Mouse (Mus musculus) heart, adult 2 months (tissue): Measurements from ENCODE around the gene Cox6a1. TPM values are rescaled to one million over a fixed set of nuclear protein-coding genes. Genes with fewer than 3 reads are reported as not detected.
"Not testable (repeated sequence)": the region's sequence is repeated elsewhere in the genome, so short reads cannot be mapped to it uniquely, and the experiment has no call there.

ENCODE experiments used
- DNase-seq, 2 experiments: peaks; one replicate each; pipeline ENCODE4 v3.0.0; 2021
- H3K27ac ChIP-seq: fragments of 200-600 bp; 2 replicates; pipeline ENCODE4 v1.8.1; 2022
- H3K27me3 ChIP-seq: fragments of 200-500 bp; 2 replicates; pipeline ENCODE4 v1.6.1; 2012; ENCODE audit warnings: mild to moderate bottlenecking, low read length, inconsistent platforms, mixed read lengths; ENCODE audit not compliant: control insufficient read depth, insufficient read depth
- H3K36me3 ChIP-seq: fragments of 200-500 bp; 2 replicates; pipeline ENCODE4 v1.6.1; 2012; ENCODE audit warnings: low read length, inconsistent platforms; ENCODE audit not compliant: control insufficient read depth, insufficient read depth
- H3K4me1 ChIP-seq: fragments of 200-500 bp; 2 replicates; pipeline ENCODE4 v1.6.1; 2011; ENCODE audit warnings: low read length; ENCODE audit not compliant: control insufficient read depth, insufficient read depth
- H3K4me3 ChIP-seq: fragments of 200-600 bp; 2 replicates; pipeline ENCODE4 v1.8.1; 2022
- H3K79me2 ChIP-seq: fragments of 200-500 bp; replicated peaks from 2 replicates; pipeline ENCODE4 v1.6.1; 2012; ENCODE audit warnings: mild to moderate bottlenecking, inconsistent platforms, low read length, moderate library complexity, mixed read lengths; ENCODE audit not compliant: control insufficient read depth, insufficient read depth
- H3K9ac ChIP-seq: fragments of 200-500 bp; 2 replicates; pipeline ENCODE4 v1.6.1; 2012; ENCODE audit warnings: low read depth, mild to moderate bottlenecking, control low read depth, inconsistent platforms, low read length, mixed read lengths
- CTCF ChIP-seq: fragments of 200-600 bp; IDR thresholded peaks from 2 replicates; pipeline ENCODE4 v1.8.1; 2022; ENCODE audit warnings: antibody characterized with exemption, mild to moderate bottlenecking, moderate library complexity
- EP300 ChIP-seq: fragments of 200-500 bp; IDR thresholded peaks from 2 replicates; pipeline ENCODE4 v1.6.1; 2011; ENCODE audit warnings: low read depth, low read length, control low read depth; ENCODE audit not compliant: insufficient read depth
- POLR2A ChIP-seq: fragments of 200-500 bp; IDR thresholded peaks from 2 replicates; pipeline ENCODE4 v1.6.1; 2011; ENCODE audit warnings: mild to moderate bottlenecking, low read depth, low read length, control low read depth; ENCODE audit not compliant: insufficient read depth
- WGBS: fragments of 180-500 bp; shearing (Covaris S2); methylation state at CpG from one replicate; pipeline ENCODE4 v1.1.7; 2018; 5-methylcytosine and 5-hydroxymethylcytosine counted together
- intact Hi-C: fragments of 180-260 bp; cut with DNase I; formaldehyde crosslinking; loops from one replicate; pipeline ENCODE4 v1.15.1; 2025
- polyA plus RNA-seq: library from polyadenylated mRNA; depleted of rRNA; stranded (reverse); fragments of >200 nt; gene quantifications from 2 replicates; pipeline ENCODE4 v1.2.3, GENCODE M21; 2012
- total RNA-seq, 2 experiments: library from RNA; stranded (reverse); gene quantifications; 2 replicates each; pipeline ENCODE4 v1.2.3; 2021

Cox6a1 gene
- total and polyA plus RNA-seq, 3 experiments: 232 to 797 (median 256) TPM

GRCm38 (mm10) chr5:115313668-115313943, 35.2 kb downstream of the Cox6a1 start:
- H3K79me2 ChIP-seq: no peaks in the 10 kb centered on the region
- no peaks in the 10 kb centered on the region for H3K27me3 ChIP-seq
- 48% methylated on average over 5 of the region's 5 CpGs for WGBS
- H3K4me1 ChIP-seq: no peaks in the 10 kb centered on the region
- H3K4me3 ChIP-seq: no peak overlapping the region
- DNase-seq: no peak
- intact Hi-C loops: no loop called here
- H3K36me3 ChIP-seq: no peaks in the 10 kb centered on the region
- H3K27ac ChIP-seq: no peak overlapping the region
- no peak overlapping the region for H3K9ac ChIP-seq
- TF ChIP-seq CTCF (no peak), POLR2A (no peak), EP300 (no peak)

DNA sequence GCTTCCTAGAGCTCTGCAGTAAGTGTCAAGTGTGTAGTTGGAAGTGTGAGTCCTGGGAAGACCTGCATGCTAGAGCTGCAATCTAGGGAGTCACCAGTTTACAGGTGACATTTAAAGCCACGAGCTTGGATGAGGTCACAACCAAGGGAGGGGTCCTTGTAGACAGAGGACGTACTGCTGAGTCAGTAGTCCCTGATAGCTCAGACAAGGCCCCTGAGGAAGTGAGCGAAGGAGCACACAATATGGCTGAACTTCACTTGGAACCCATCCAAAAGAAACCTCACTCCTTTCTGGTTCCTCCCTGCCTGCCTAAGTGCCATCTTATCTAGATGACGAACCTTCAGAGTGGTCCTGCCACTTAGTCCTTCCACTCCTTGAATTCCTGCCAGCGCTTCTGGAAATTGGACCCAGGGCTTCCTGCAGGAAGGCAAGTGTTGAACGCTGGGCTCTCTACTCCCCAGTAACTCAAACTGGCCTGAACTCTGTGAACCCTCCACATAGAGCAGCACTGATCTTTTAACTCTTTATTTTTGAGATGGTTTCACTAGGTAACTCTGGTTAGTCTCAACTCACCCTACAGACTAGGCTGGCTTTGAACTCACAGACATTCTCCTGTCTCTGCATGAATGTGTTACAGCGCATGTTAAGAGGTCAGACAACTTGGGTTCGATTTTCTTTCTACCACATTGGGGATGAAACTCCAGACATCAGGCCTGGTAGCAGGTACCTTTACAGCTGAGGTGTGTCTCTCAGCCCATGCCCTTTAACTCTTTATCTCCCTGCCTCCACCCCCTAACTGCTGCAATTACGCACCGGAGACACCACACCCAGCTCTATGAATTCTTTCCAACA, 35.7 kb downstream of the Cox6a1 start:
- no peaks in the 10 kb centered on the region for H3K36me3 ChIP-seq
- WGBS: 49% methylated on average over 10 of the region's 10 CpGs
- no peaks in the 10 kb centered on the region for H3K27me3 ChIP-seq
- no peaks in the 10 kb centered on the region for H3K4me1 ChIP-seq
- no peak for DNase-seq
- H3K9ac ChIP-seq: no peak overlapping the region
- intact Hi-C loops: no loop called here
- no peak for TF ChIP-seq CTCF
- TF ChIP-seq EP300: no peak
- no peak for TF ChIP-seq POLR2A
- H3K79me2 ChIP-seq: no peaks in the 10 kb centered on the region
- no peak overlapping the region for H3K27ac ChIP-seq
- H3K4me3 ChIP-seq: no peak overlapping the region

DNA sequence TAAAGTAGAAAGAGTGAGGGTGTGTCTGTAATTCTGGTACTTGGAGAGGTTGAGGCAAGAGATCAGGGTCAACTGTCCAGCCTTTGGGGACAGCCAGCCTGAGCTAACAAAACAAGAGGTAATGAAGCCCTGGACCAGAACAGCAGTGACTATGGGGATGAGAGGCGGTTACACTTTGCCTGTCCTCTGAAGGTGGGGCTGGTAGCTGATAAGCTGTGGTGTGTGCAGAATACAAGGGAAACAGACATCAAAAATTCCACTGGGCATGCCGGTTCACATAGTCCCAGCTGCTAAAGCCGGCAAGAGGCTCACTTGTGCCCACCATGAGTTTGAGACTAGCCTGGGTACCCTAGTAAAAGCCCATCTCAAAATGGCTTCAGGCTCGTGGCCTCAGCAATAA, 36.4 kb downstream of the Cox6a1 start:
- H3K27ac ChIP-seq: no peak overlapping the region
- no peak overlapping the region for H3K9ac ChIP-seq
- TF ChIP-seq POLR2A: no peak
- TF ChIP-seq EP300: no peak
- TF ChIP-seq CTCF: no peak
- no peaks in the 10 kb centered on the region for H3K4me1 ChIP-seq
- intact Hi-C loops: no loop called here
- WGBS: 59% methylated on average over 4 of the region's 4 CpGs
- no peaks in the 10 kb centered on the region for H3K27me3 ChIP-seq
- no peaks in the 10 kb centered on the region for H3K36me3 ChIP-seq
- H3K79me2 ChIP-seq: no peaks in the 10 kb centered on the region
- no peak overlapping the region for H3K4me3 ChIP-seq
- no peak for DNase-seq

GRCm38 (mm10) chr5:115302190-115302589, 46.6 kb downstream of the Cox6a1 start:
- H3K79me2 ChIP-seq, H3K4me1 ChIP-seq, H3K9ac ChIP-seq, intact Hi-C loops, H3K27ac ChIP-seq, H3K27me3 ChIP-seq, DNase-seq, H3K4me3 ChIP-seq: not testable (repeated sequence)
- peaks cover 11% of the 10 kb centered on the region for H3K36me3 ChIP-seq
- WGBS: 72% methylated on average over 7 of the region's 7 CpGs

- peaks cover 2% of the 10 kb centered on the region; the same call in 1 of the 2 replicates for H3K4me1 ChIP-seq
- H3K27me3 ChIP-seq: no peaks in the 10 kb centered on the region
- peak overlapping the region; percentile 68 for H3K27ac ChIP-seq
- H3K9ac ChIP-seq: peak overlapping the region; percentile 67
- H3K79me2 ChIP-seq: no peaks in the 10 kb centered on the region
- DNase-seq: no peak
- WGBS: 31% methylated on average over 13 of the region's 13 CpGs
- TF ChIP-seq POLR2A (no peak), EP300 (no peak), CTCF (no peak)
- peaks cover 12% of the 10 kb centered on the region for H3K36me3 ChIP-seq
- H3K4me3 ChIP-seq: peak overlapping the region; percentile 96
- intact Hi-C loops: loop anchor here (2.0 kb wide), 5 partner anchors 17 to 47 kb away; partner anchors contain the start of genes Cox6a1, Rnf10 and Srsf9
Measured at GRCm38 (mm10) chr5:115301615-115302014, 47.2 kb downstream of the Cox6a1 start.

DNA sequence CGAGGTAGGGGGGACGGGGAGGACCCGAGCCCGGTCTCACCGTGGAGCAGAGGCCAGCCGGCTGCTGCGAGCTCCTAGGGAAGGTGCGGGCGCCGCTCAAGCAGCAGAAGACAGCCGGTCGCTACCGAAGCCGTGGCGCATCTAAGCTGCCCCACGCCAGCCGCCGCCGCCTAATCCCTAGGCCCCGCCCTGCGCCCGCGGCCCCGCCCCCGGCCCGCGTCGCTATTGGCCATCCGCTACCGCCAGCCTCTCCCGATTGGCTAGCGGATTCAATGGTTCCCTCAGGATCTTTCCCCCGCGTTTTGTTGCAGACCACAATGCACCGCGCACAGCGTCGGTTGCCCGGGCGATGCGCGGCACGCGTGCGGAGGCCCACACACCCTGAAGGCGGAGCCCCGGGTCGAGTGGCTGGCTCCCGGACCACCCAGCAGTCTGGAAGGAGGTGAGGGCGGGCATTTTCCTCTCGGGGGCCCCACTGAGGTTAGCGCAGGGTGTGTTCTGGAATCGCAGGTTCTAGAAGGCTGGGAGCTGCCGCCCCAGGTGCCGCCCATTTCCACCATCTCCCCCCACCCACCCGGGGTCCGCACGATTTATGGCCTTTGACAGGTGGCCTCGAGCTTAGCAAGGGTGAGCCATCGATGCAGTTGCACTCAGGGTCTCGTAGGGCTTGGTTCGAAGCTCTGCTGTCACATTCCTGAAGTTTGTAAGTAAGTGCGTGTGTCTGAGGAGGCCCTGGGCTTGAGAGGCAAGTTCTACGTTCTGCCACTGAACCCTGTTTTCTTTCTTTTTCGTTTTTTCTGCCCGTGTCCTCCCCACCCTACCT, 47.8 kb downstream of the Cox6a1 start, which contains the start of gene Dynll1:
TSS of gene Dynll1 (minus strand) at position 208 of the 823 bp plus-strand sequence.
- Histone ChIP-seq H3K4me1 (peaks cover 2% of the 10 kb centered on the region; the same call in 1 of the 2 replicates), H3K4me3 (peak within 1 kb of the TSS; percentile 96), H3K36me3 (peaks cover 12% of the 10 kb centered on the region), H3K79me2 (no peaks in the 10 kb centered on the region), H3K9ac (peak within 1 kb of the TSS; percentile 94), H3K27me3 (no peaks in the 10 kb centered on the region), H3K27ac (peak within 1 kb of the TSS; percentile 89)
- peak; percentile 99 to 100 for DNase-seq
- intact Hi-C loops: loop anchor here (2.0 kb wide), 5 partner anchors 18 to 48 kb away; partner anchors contain the start of genes Cox6a1, Rnf10 and Srsf9
- 1% methylated on average over 64 of the region's 66 CpGs for WGBS
- TF ChIP-seq EP300 (peak; percentile 87; the same call in 1 of the 2 replicates), POLR2A (peak; percentile 89), CTCF (no peak)
